Mouse (Mus musculus) kidney, adult 2 months (tissue): ENCODE data around the gene Gm28230.

ENCODE experiments used
- CTCF ChIP-seq: fragments of 200-500 bp; conservative IDR thresholded peaks from 2 replicates; pipeline ENCODE4 v1.5.1; 2011; ENCODE audit warnings: low read depth, mild to moderate bottlenecking, control low read depth, low read length, moderate library complexity, mixed read lengths; ENCODE audit not compliant: insufficient read depth, insufficient read length
- POLR2A ChIP-seq: fragments of 200-500 bp; IDR thresholded peaks from one replicate; pipeline ENCODE4 v1.6.1; 2011; ENCODE audit warnings: low read depth, low read length, control low read depth

DNA sequence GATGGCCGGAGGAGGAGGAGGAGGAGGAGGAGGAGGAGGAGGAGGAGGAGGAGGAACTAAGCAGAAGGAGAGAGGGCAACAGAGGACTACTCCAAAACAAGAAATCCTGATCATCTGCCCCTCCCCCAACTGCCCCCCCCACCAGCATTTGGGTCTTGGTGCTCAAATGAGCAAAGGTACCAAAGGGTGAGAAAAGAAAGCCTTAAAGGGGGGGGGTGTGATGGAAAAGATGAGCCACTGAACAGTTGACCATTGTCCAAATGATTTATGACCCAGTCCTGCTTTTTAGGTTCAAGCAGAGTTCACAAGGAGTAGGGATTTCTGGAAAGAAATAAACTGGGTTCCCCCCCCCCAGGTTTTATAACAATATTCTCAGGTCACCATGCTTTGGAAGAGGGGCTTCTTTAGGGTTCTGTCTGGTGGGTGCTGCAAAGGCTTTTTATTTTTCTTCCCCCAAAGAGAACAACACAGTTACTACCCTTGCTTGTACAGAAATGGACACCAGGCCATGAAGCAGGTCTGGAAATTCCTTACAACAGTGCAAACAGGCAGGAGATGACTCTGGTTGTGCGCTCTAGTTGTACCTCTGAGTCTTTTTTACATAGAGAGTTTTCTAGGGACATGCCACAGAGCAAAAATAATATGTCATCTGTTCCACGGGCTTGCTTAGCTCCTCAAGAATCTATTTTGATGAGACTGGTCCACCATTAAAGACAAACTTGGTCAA, 14.9 kb downstream of the Gm28230 start:
- TF ChIP-seq CTCF (no peak), POLR2A (no peak)
